Mouse (Mus musculus) kidney, postnatal 0 days (tissue): ENCODE data around the gene Ppfibp1. TPM values are rescaled to one million over a fixed set of nuclear protein-coding genes. Genes with fewer than 3 reads are reported as not detected.

Source experiments
- ATAC-seq: fragments of 200-750 bp; cut with Nextera tagmentation; replicated peaks from 2 replicates; pipeline ENCODE4 v1.8.0; 2017; ENCODE audit warnings: low read depth, moderate number of reproducible peaks, moderate TSS enrichment, moderate library complexity; ENCODE audit not compliant: low FRiP score
- DNase-seq: peaks from one replicate; pipeline ENCODE4 v3.0.0-alpha.2; 2016; ENCODE audit warnings: low spot score
- H3K27ac ChIP-seq: fragments of 300-500 bp; sonication (generic); 2 replicates; pipeline ENCODE4 v1.5.1; 2014; ENCODE audit warnings: mild to moderate bottlenecking
- H3K27me3 ChIP-seq: fragments of 300-500 bp; sonication (generic); 2 replicates; pipeline ENCODE4 v1.6.1; 2014; ENCODE audit warnings: low read length, mixed read lengths; ENCODE audit not compliant: insufficient read depth
- H3K36me3 ChIP-seq: fragments of 300-500 bp; sonication (generic); 2 replicates; pipeline ENCODE4 v1.6.1; 2014; ENCODE audit warnings: low read length, mixed read lengths; ENCODE audit not compliant: insufficient read depth
- H3K4me1 ChIP-seq: fragments of 300-500 bp; sonication (generic); replicated peaks from 2 replicates; pipeline ENCODE4 v1.6.1; 2014; ENCODE audit warnings: antibody characterized with exemption, low read length, mixed read lengths; ENCODE audit not compliant: insufficient read depth
- H3K4me2 ChIP-seq: fragments of 300-500 bp; sonication (generic); 2 replicates; pipeline ENCODE4 v1.6.1; 2014; ENCODE audit warnings: mild to moderate bottlenecking, low read length, moderate library complexity, mixed read lengths
- H3K4me3 ChIP-seq: fragments of 300-500 bp; sonication (generic); replicated peaks from 2 replicates; pipeline ENCODE4 v1.5.1; 2014; ENCODE audit warnings: low read depth, low read length
- H3K9ac ChIP-seq: fragments of 300-500 bp; sonication (generic); 2 replicates; pipeline ENCODE4 v1.6.1; 2014; ENCODE audit warnings: low read depth, low read length
- H3K9me3 ChIP-seq: fragments of 300-500 bp; sonication (generic); replicated peaks from 2 replicates; pipeline ENCODE4 v1.6.1; 2016; ENCODE audit warnings: low read length, inconsistent platforms, mixed read lengths
- CTCF ChIP-seq: IDR thresholded peaks from 2 replicates; pipeline ENCODE4 v1.5.1; 2016; ENCODE audit warnings: antibody characterized with exemption, low read depth, mild to moderate bottlenecking, moderate library complexity
- WGBS: fragments of 180-500 bp; shearing (Covaris S2); extraction: QIAGEN DNeasy Blood & Tissue Kit; methylation state at CpG from one replicate; pipeline ENCODE4 v1.1.7; 2014; 5-methylcytosine and 5-hydroxymethylcytosine counted together
- polyA plus RNA-seq: library from polyadenylated mRNA; unstranded; fragments of >200 nt; fragmentation: Nextera tagmentation; extraction: Ambion mirVana; gene quantifications from 2 replicates; pipeline ENCODE4 v1.2.1, GENCODE M21; 2015

The Ppfibp1 gene
- polyA plus RNA-seq, 1 experiment from 2014 or later, result 55.9 TPM

GRCm38 (mm10) chr6:147075808-147076387, 187.6 kb downstream of the Ppfibp1 start:
- DNase-seq (no peak), ATAC-seq (no peak)
- peaks cover 10% of the 10 kb centered on the region for H3K36me3 ChIP-seq
- no peaks in the 10 kb centered on the region for H3K9me3 ChIP-seq
- H3K27ac ChIP-seq, result no peak overlapping the region
- H3K4me3 ChIP-seq, result no peak overlapping the region
- no peak overlapping the region for H3K9ac ChIP-seq
- H3K4me2 ChIP-seq, result no peak overlapping the region
- TF ChIP-seq CTCF, result no peak
- 69% methylated on average over 5 of the region's 5 CpGs for WGBS
- H3K4me1 ChIP-seq, result no peaks in the 10 kb centered on the region
- H3K27me3 ChIP-seq, result no peaks in the 10 kb centered on the region

- Histone ChIP-seq H3K36me3 (peaks cover under 1% of the 10 kb centered on the region; the same call in 1 of the 2 replicates), H3K4me1 (no peaks in the 10 kb centered on the region), H3K27ac (no peak overlapping the region), H3K4me3 (no peak overlapping the region), H3K9me3 (no peaks in the 10 kb centered on the region), H3K27me3 (no peaks in the 10 kb centered on the region), H3K4me2 (no peak overlapping the region), H3K9ac (no peak overlapping the region)
- 87% methylated on average over 8 of the region's 8 CpGs for WGBS
- TF ChIP-seq CTCF, result no peak
- DNase-seq, result no peak
- ATAC-seq, result no peak
These were observed 188.6 kb downstream of the Ppfibp1 start for GRCm38 (mm10) chr6:147076878-147077277.

GRCm38 (mm10) chr6:147079919-147080318, 191.6 kb downstream of the Ppfibp1 start:
- H3K27ac ChIP-seq, result no peak overlapping the region
- ATAC-seq (no peak), DNase-seq (no peak)
- H3K9ac ChIP-seq, result no peak overlapping the region
- no peaks in the 10 kb centered on the region for H3K36me3 ChIP-seq
- H3K4me2 ChIP-seq, result no peak overlapping the region
- 90% methylated on average over 10 of the region's 10 CpGs for WGBS
- no peak overlapping the region for H3K4me3 ChIP-seq
- no peaks in the 10 kb centered on the region for H3K9me3 ChIP-seq
- H3K27me3 ChIP-seq, result no peaks in the 10 kb centered on the region
- H3K4me1 ChIP-seq, result no peaks in the 10 kb centered on the region
- TF ChIP-seq CTCF, result no peak

Other genes starting within 250 kb of the Ppfibp1 start
- 144 and 153 TPM in 2 replicates for gene Med21, start 245.9 kb upstream of the Ppfibp1 start, polyA plus RNA-seq
- gene Tm7sf3, start 245.7 kb upstream of the Ppfibp1 start, polyA plus RNA-seq, result 37.8 and 38.3 TPM in 2 replicates
- 13.1 and 14.2 TPM in 2 replicates for gene Stk38l, start 163.5 kb upstream of the Ppfibp1 start, polyA plus RNA-seq
- 1.2 and 1.8 TPM in 2 replicates for gene Arntl2, start 92.4 kb upstream of the Ppfibp1 start, polyA plus RNA-seq
- not detected in 2 replicates for gene Smco2, start 38.4 kb upstream of the Ppfibp1 start, polyA plus RNA-seq
- gene 1700034J05Rik, start 65.9 kb downstream of the Ppfibp1 start, polyA plus RNA-seq, result 0.09 TPM in 1 of 2 replicates, not detected in the other
- gene Rep15, start 144.1 kb downstream of the Ppfibp1 start, polyA plus RNA-seq, result 0.70 and 0.84 TPM in 2 replicates
- gene Mrps35, start 154.3 kb downstream of the Ppfibp1 start, polyA plus RNA-seq, result 132 and 139 TPM in 2 replicates
- 3.7 and 4.3 TPM in 2 replicates for gene Mansc4, start 198.5 kb downstream of the Ppfibp1 start, polyA plus RNA-seq
- gene Klhl42, start 202.9 kb downstream of the Ppfibp1 start, polyA plus RNA-seq, result 5.7 and 6.0 TPM in 2 replicates